Mouse (Mus musculus): Measurements from ENCODE around the gene Abca1. TPM values are rescaled to one million over a fixed set of nuclear protein-coding genes. Genes with fewer than 3 reads are reported as not detected.

The Abca1 gene
- polyA plus RNA-seq, 2 experiments from 2014 or later = 2.8 to 4.6 TPM

GRCm38 (mm10) chr4:52986266-52986665 lies 173.4 kb downstream of the Abca1 start:
- no peak for ATAC-seq

GRCm38 (mm10) chr4:52985216-52985615 lies 174.5 kb downstream of the Abca1 start:
- no peak for ATAC-seq

Other genes starting within 250 kb of the Abca1 start
- gene Olfr272, start 240.7 kb downstream of the Abca1 start, polyA plus RNA-seq (2017; shearing (Covaris generic)) = not detected
- gene Olfr270, start 195.3 kb downstream of the Abca1 start, polyA plus RNA-seq (2017; shearing (Covaris generic)) = not detected
- gene Nipsnap3a, start 170.6 kb downstream of the Abca1 start, polyA plus RNA-seq (2017; shearing (Covaris generic)) = under 1 TPM in 1 of 2 experiments, not detected in 1; 0.20 TPM
- 10 to 100 TPM; 72.0 to 87.5 TPM for gene Nipsnap3b, start 148.0 kb downstream of the Abca1 start, polyA plus RNA-seq (2017; shearing (Covaris generic))